In genomic region chr7:4971710-4972109, GRCm38 (mm10) we compare ENCODE assay signal across 22 mouse cellular contexts. TPM values are rescaled to one million over a fixed set of nuclear protein-coding genes. Genes with fewer than 3 reads are reported as not detected.
DNase-seq lines count a peak whose midpoint lies in the region; ATAC-seq and TF ChIP-seq lines count a peak whose summit lies in the region.
"Had no signal": no experiment of that assay in that cellular context is flagged by ENCODE, and none has a peak within 500 bp of the region (broad histone marks: within the 10 kb centered on the region; RNA-seq: fewer than 3 reads in every experiment).

No protein-coding gene starts in this region.

- H3K27me3 ChIP-seq in midbrain, embryonic 10.5 days (ENCODE audit: low read depth, poor library complexity, severe bottlenecking): no peaks in the 10 kb centered on the region
- no peaks in the 10 kb centered on the region for H3K27me3 ChIP-seq in midbrain, embryonic 16.5 days (ENCODE audit: control insufficient read depth, insufficient read depth, low read depth, low read length)
- peaks cover 7% of the 10 kb centered on the region; the same call in 1 of the 2 replicates for H3K27me3 ChIP-seq in heart, embryonic 15.5 days
- H3K27me3 ChIP-seq in lung, postnatal 0 days (replicated peaks; ENCODE audit: insufficient read depth, low read length): no peaks in the 10 kb centered on the region
- H3K27me3 ChIP-seq: embryonic facial prominence, embryonic 15.5 days; forebrain, embryonic 13.5 days; stomach, embryonic 15.5 days had no signal

- no peak for TF ChIP-seq CTCF in lung, postnatal 0 days (IDR thresholded peaks at IDR 0.05)

- no peaks in the 10 kb centered on the region for H3K36me3 ChIP-seq in midbrain, embryonic 10.5 days
- no peaks in the 10 kb centered on the region for H3K36me3 ChIP-seq in midbrain, embryonic 16.5 days (ENCODE audit: control insufficient read depth, insufficient read depth, low read length)
- no peaks in the 10 kb centered on the region for H3K36me3 ChIP-seq in heart, embryonic 15.5 days
- H3K36me3 ChIP-seq in lung, postnatal 0 days (ENCODE audit: insufficient read depth, low read length): no peaks in the 10 kb centered on the region
- H3K36me3 ChIP-seq: embryonic facial prominence, embryonic 15.5 days; stomach, embryonic 15.5 days had no signal

- TF ChIP-seq EP300 in lung, postnatal 0 days (IDR thresholded peaks at IDR 0.05): peak; percentile 71

- H3K9ac ChIP-seq in midbrain, embryonic 16.5 days (ENCODE audit: low read depth, low read length): no peak overlapping the region
- H3K9ac ChIP-seq in heart, embryonic 15.5 days: no peak overlapping the region
- no peak overlapping the region for H3K9ac ChIP-seq in lung, postnatal 0 days (replicated peaks; ENCODE audit: low read depth)
- H3K9ac ChIP-seq: embryonic facial prominence, embryonic 15.5 days; forebrain, embryonic 13.5 days; hindbrain, embryonic 14.5 days; stomach, embryonic 15.5 days had no signal

- no peak for ATAC-seq in midbrain, embryonic 16.5 days
- ATAC-seq in heart, embryonic 15.5 days (replicated peaks; ENCODE audit: insufficient number of reproducible peaks, insufficient read depth, low FRiP score, low read depth): no peak
- peak; percentile 85 for ATAC-seq in lung, postnatal 0 days
- ATAC-seq: CD4-positive, CD25-positive, alpha-beta regulatory T cell, adult 4 months; forebrain, embryonic 13.5 days had no signal

- H3K9me3 ChIP-seq in midbrain, embryonic 10.5 days (replicated peaks): no peaks in the 10 kb centered on the region
- H3K9me3 ChIP-seq in midbrain, embryonic 16.5 days (replicated peaks; ENCODE audit: control insufficient read depth, low read length, poor library complexity, severe bottlenecking): no peaks in the 10 kb centered on the region
- H3K9me3 ChIP-seq in heart, embryonic 15.5 days (replicated peaks): no peaks in the 10 kb centered on the region
- no peaks in the 10 kb centered on the region for H3K9me3 ChIP-seq in lung, postnatal 0 days (ENCODE audit: low read length)
- H3K9me3 ChIP-seq: embryonic facial prominence, embryonic 15.5 days; stomach, embryonic 15.5 days had no signal

- H3K4me3 ChIP-seq in midbrain, embryonic 10.5 days: no peak overlapping the region
- no peak overlapping the region for H3K4me3 ChIP-seq in midbrain, embryonic 16.5 days (ENCODE audit: low read depth, low read length)
- no peak overlapping the region for H3K4me3 ChIP-seq in heart, embryonic 15.5 days
- no peak overlapping the region for H3K4me3 ChIP-seq in lung, postnatal 0 days (ENCODE audit: low read depth, low read length)
- H3K4me3 ChIP-seq: embryonic facial prominence, embryonic 15.5 days; forebrain, embryonic 13.5 days; stomach, embryonic 15.5 days had no signal

- H3K4me1 ChIP-seq in midbrain, embryonic 10.5 days: peaks cover 11% of the 10 kb centered on the region
- no peaks in the 10 kb centered on the region for H3K4me1 ChIP-seq in midbrain, embryonic 16.5 days (ENCODE audit: control insufficient read depth, insufficient read depth, low read length)
- peaks cover 14% of the 10 kb centered on the region for H3K4me1 ChIP-seq in heart, embryonic 15.5 days (replicated peaks)
- H3K4me1 ChIP-seq in lung, postnatal 0 days (ENCODE audit: insufficient read depth, low read depth, low read length): no peaks in the 10 kb centered on the region
- H3K4me1 ChIP-seq: embryonic facial prominence, embryonic 15.5 days; forebrain, embryonic 13.5 days; stomach, embryonic 15.5 days had no signal

- no peak overlapping the region for H3K4me2 ChIP-seq in midbrain, embryonic 16.5 days (ENCODE audit: low read length)
- 0 out of 2 replicates have a peak overlapping the region, but pooled peaks have one; percentile 4 for H3K4me2 ChIP-seq in heart, embryonic 15.5 days
- no peak overlapping the region for H3K4me2 ChIP-seq in lung, postnatal 0 days (replicated peaks; ENCODE audit: low read depth, low read length)
- H3K4me2 ChIP-seq: embryonic facial prominence, embryonic 15.5 days; forebrain, embryonic 13.5 days; hindbrain, embryonic 14.5 days; stomach, embryonic 15.5 days had no signal

- DNase-seq in midbrain, embryonic 10.5 days (ENCODE audit: low spot score): no peak
- peak; percentile 88 for DNase-seq in lung, postnatal 0 days (ENCODE audit: low spot score)
- no peak for DNase-seq in adrenal gland, postnatal 25 days
- no peak for DNase-seq in ovary, postnatal 14 days (ENCODE audit: low spot score)
- DNase-seq in urinary bladder, adult 2 months (ENCODE audit: low spot score): no peak
- DNase-seq: adrenal gland, adult 8-10 months; cerebellum, adult 2 months; gastrocnemius, postnatal 25 days; kidney, adult 11 months; kidney, postnatal 25 days; retina, postnatal 1 day had no signal

- 0 out of 2 replicates have a peak overlapping the region, but pooled peaks have one; percentile 6 for H3K27ac ChIP-seq in midbrain, embryonic 10.5 days (replicated peaks)
- no peak overlapping the region for H3K27ac ChIP-seq in midbrain, embryonic 16.5 days (ENCODE audit: low read length)
- H3K27ac ChIP-seq in heart, embryonic 15.5 days: peak overlapping the region; percentile 59
- H3K27ac ChIP-seq in lung, postnatal 0 days (ENCODE audit: low read length): peak overlapping the region; percentile 84
- H3K27ac ChIP-seq: embryonic facial prominence, embryonic 15.5 days; forebrain, embryonic 13.5 days; hindbrain, embryonic 14.5 days; stomach, embryonic 15.5 days had no signal

- 30% methylated on average over 7 of the region's 7 CpGs for WGBS in midbrain, embryonic 10.5 days
- WGBS in midbrain, embryonic 16.5 days: 23% methylated on average over 7 of the region's 7 CpGs
- 16% methylated on average over 7 of the region's 7 CpGs for WGBS in heart, embryonic 15.5 days
- WGBS in lung, postnatal 0 days: 13% methylated on average over 7 of the region's 7 CpGs

RNA-seq across cellular contexts. Expression of gene Sbk3, which starts 0.7 kb away (rescaled TPM):
- not detected in 2 replicates for polyA plus RNA-seq in midbrain, embryonic 10.5 days (2016; fragmentation: Nextera tagmentation; extraction: Ambion mirVana)
- 0.60 and 0.93 TPM in 2 replicates for polyA plus RNA-seq in midbrain, embryonic 16.5 days (2015; fragmentation: Nextera tagmentation; extraction: Ambion mirVana)
- 0.33 and 0.55 TPM in 2 replicates for polyA plus RNA-seq in heart, embryonic 15.5 days (2015; fragmentation: Nextera tagmentation; extraction: Ambion mirVana)
- polyA plus RNA-seq in lung, postnatal 0 days (2015; fragmentation: Nextera tagmentation; extraction: Ambion mirVana): 0.37 TPM in 2 replicates
- 0.15 TPM in 1 of 2 replicates, not detected in the other for total RNA-seq in adrenal gland, postnatal 25 days (2021)
- 0.25 and 0.44 TPM in 2 replicates for polyA plus RNA-seq in urinary bladder, adult 2 months (2012; rRNA removed)
- total RNA-seq: liver, adult 2 months; MEL had no signal
- polyA plus RNA-seq: CD4-positive, CD25-positive, alpha-beta regulatory T cell, adult 4 months; liver, adult 2 months; stomach, embryonic 15.5 days had no signal

RNA-seq across cellular contexts. Expression of gene Sbk2, which starts 7.5 kb away (rescaled TPM):
- 0.05 and 0.26 TPM in 2 replicates for polyA plus RNA-seq in midbrain, embryonic 10.5 days (2016; fragmentation: Nextera tagmentation; extraction: Ambion mirVana)
- polyA plus RNA-seq in midbrain, embryonic 16.5 days (2015; fragmentation: Nextera tagmentation; extraction: Ambion mirVana): 0.18 TPM in 1 of 2 replicates, not detected in the other
- 4.8 and 5.3 TPM in 2 replicates for polyA plus RNA-seq in heart, embryonic 15.5 days (2015; fragmentation: Nextera tagmentation; extraction: Ambion mirVana)
- 0.19 and 0.26 TPM in 2 replicates for polyA plus RNA-seq in lung, postnatal 0 days (2015; fragmentation: Nextera tagmentation; extraction: Ambion mirVana)
- 0.55 TPM in 1 of 2 replicates, not detected in the other for total RNA-seq in adrenal gland, postnatal 25 days (2021)
- 0.29 and 0.46 TPM in 2 replicates for polyA plus RNA-seq in urinary bladder, adult 2 months (2012; rRNA removed)
- total RNA-seq: layer of hippocampus, postnatal 14 days; liver, adult 2 months; MEL had no signal
- polyA plus RNA-seq: CD4-positive, CD25-positive, alpha-beta regulatory T cell, adult 4 months; forebrain, embryonic 13.5 days; hindbrain, embryonic 14.5 days; liver, adult 2 months; neural tube, embryonic 14.5 days had no signal

RNA-seq across cellular contexts. Expression of gene Zfp579, which starts 24.2 kb away (rescaled TPM):
- polyA plus RNA-seq in midbrain, embryonic 10.5 days (2016; fragmentation: Nextera tagmentation; extraction: Ambion mirVana): 26.2 and 35.6 TPM in 2 replicates
- 56.3 and 69.2 TPM in 2 replicates for polyA plus RNA-seq in midbrain, embryonic 16.5 days (2015; fragmentation: Nextera tagmentation; extraction: Ambion mirVana)
- 22.5 and 26.7 TPM in 2 replicates for polyA plus RNA-seq in heart, embryonic 15.5 days (2015; fragmentation: Nextera tagmentation; extraction: Ambion mirVana)
- 29.7 and 30.6 TPM in 2 replicates for polyA plus RNA-seq in lung, postnatal 0 days (2015; fragmentation: Nextera tagmentation; extraction: Ambion mirVana)
- total RNA-seq in adrenal gland, postnatal 25 days (2021): 21.1 and 31.6 TPM in 2 replicates
- 35.6 and 38.2 TPM in 2 replicates for polyA plus RNA-seq in urinary bladder, adult 2 months (2012; rRNA removed)

RNA-seq across cellular contexts. Expression of gene Zfp524, which starts 42.5 kb away (rescaled TPM):
- polyA plus RNA-seq in midbrain, embryonic 10.5 days (2016; fragmentation: Nextera tagmentation; extraction: Ambion mirVana): 7.1 and 9.1 TPM in 2 replicates
- 6.7 and 7.9 TPM in 2 replicates for polyA plus RNA-seq in midbrain, embryonic 16.5 days (2015; fragmentation: Nextera tagmentation; extraction: Ambion mirVana)
- polyA plus RNA-seq in heart, embryonic 15.5 days (2015; fragmentation: Nextera tagmentation; extraction: Ambion mirVana): 11.3 and 12.1 TPM in 2 replicates
- polyA plus RNA-seq in lung, postnatal 0 days (2015; fragmentation: Nextera tagmentation; extraction: Ambion mirVana): 22.4 and 24.6 TPM in 2 replicates
- total RNA-seq in adrenal gland, postnatal 25 days (2021): 15.3 and 17.6 TPM in 2 replicates
- 25.1 and 25.4 TPM in 2 replicates for polyA plus RNA-seq in urinary bladder, adult 2 months (2012; rRNA removed)

RNA-seq across cellular contexts. Expression of gene Fiz1, which starts 42.8 kb away (rescaled TPM):
- polyA plus RNA-seq in midbrain, embryonic 10.5 days (2016; fragmentation: Nextera tagmentation; extraction: Ambion mirVana): 56.7 and 58.1 TPM in 2 replicates
- polyA plus RNA-seq in midbrain, embryonic 16.5 days (2015; fragmentation: Nextera tagmentation; extraction: Ambion mirVana): 30.7 and 35.5 TPM in 2 replicates
- 26.2 and 31.4 TPM in 2 replicates for polyA plus RNA-seq in heart, embryonic 15.5 days (2015; fragmentation: Nextera tagmentation; extraction: Ambion mirVana)
- polyA plus RNA-seq in lung, postnatal 0 days (2015; fragmentation: Nextera tagmentation; extraction: Ambion mirVana): 20.5 and 20.8 TPM in 2 replicates
- 18.7 and 26.4 TPM in 2 replicates for total RNA-seq in adrenal gland, postnatal 25 days (2021)
- 19.5 and 22.8 TPM in 2 replicates for polyA plus RNA-seq in urinary bladder, adult 2 months (2012; rRNA removed)
